Mouse (Mus musculus) lung, embryonic 14.5 days (tissue): ENCODE data around the gene Erf. TPM values are rescaled to one million over a fixed set of nuclear protein-coding genes. Genes with fewer than 3 reads are reported as not detected.
A peak's percentile ranks its signal among the peaks of the same experiment; 100 is the strongest.

Experiments used
- ATAC-seq: fragments of 200-750 bp; cut with Nextera tagmentation; 2 replicates; pipeline ENCODE4 v1.8.0; 2017; ENCODE audit warnings: mild to moderate bottlenecking, moderate TSS enrichment, moderate library complexity; ENCODE audit not compliant: insufficient read depth
- DNase-seq: peaks from one replicate; pipeline ENCODE4 v3.0.0-alpha.2; 2015
- H3K27ac ChIP-seq: fragments of 300-500 bp; sonication (generic); 2 replicates; pipeline ENCODE4 v1.5.1; 2014; ENCODE audit warnings: low read depth, mild to moderate bottlenecking, moderate library complexity
- H3K27me3 ChIP-seq: fragments of 300-500 bp; sonication (generic); 2 replicates; pipeline ENCODE4 v1.6.1; 2014; ENCODE audit warnings: low read length, control low read depth; ENCODE audit not compliant: insufficient read depth
- H3K36me3 ChIP-seq: fragments of 300-500 bp; sonication (generic); 2 replicates; pipeline ENCODE4 v1.6.1; 2014; ENCODE audit warnings: control low read depth; ENCODE audit not compliant: insufficient read depth
- H3K4me1 ChIP-seq: fragments of 300-500 bp; sonication (generic); 2 replicates; pipeline ENCODE4 v1.6.1; 2014; ENCODE audit warnings: antibody characterized with exemption, control low read depth; ENCODE audit not compliant: insufficient read depth
- H3K4me2 ChIP-seq: fragments of 300-500 bp; sonication (generic); 2 replicates; pipeline ENCODE4 v1.6.1; 2014; ENCODE audit warnings: mild to moderate bottlenecking
- H3K4me3 ChIP-seq: fragments of 300-500 bp; sonication (generic); 2 replicates; pipeline ENCODE4 v1.5.1; 2014; ENCODE audit warnings: low read depth, low read length
- H3K9ac ChIP-seq: fragments of 300-500 bp; sonication (generic); 2 replicates; pipeline ENCODE4 v1.6.1; 2014
- H3K9me3 ChIP-seq: fragments of 300-500 bp; sonication (generic); 2 replicates; pipeline ENCODE4 v1.6.1; 2016; ENCODE audit warnings: low read depth, low read length, control low read depth
- CTCF ChIP-seq: IDR thresholded peaks from 2 replicates; pipeline ENCODE4 v1.5.1; 2016; ENCODE audit warnings: antibody characterized with exemption, low read depth
- WGBS: fragments of 180-500 bp; shearing (Covaris S2); extraction: QIAGEN DNeasy Blood & Tissue Kit; methylation state at CpG from one replicate; pipeline ENCODE4 v1.1.7; 2014; 5-methylcytosine and 5-hydroxymethylcytosine counted together
- polyA plus RNA-seq: library from polyadenylated mRNA; unstranded; fragments of >200 nt; fragmentation: Nextera tagmentation; extraction: Ambion mirVana; gene quantifications from 2 replicates; pipeline ENCODE4 v1.2.1, GENCODE M21; 2014

Erf gene
- polyA plus RNA-seq, 1 experiment from 2014 or later = 26.6 TPM

GRCm38 (mm10) chr7:25237249-25238014 is 13.1 kb downstream of the Erf start, which contains the start of gene Gsk3a:
Gene Gsk3a, minus strand, starts transcription at chr7:25237851.
- H3K4me1 ChIP-seq = no peaks in the 10 kb centered on the region
- peak within 1 kb of the TSS; percentile 98 for H3K9ac ChIP-seq
- peak within 1 kb of the TSS; percentile 97 for H3K4me3 ChIP-seq
- peak; percentile 99 for DNase-seq
- under 1% methylated on average over 76 of the region's 76 CpGs for WGBS
- H3K36me3 ChIP-seq = peaks cover 39% of the 10 kb centered on the region
- H3K27me3 ChIP-seq = no peaks in the 10 kb centered on the region
- H3K4me2 ChIP-seq = peak within 1 kb of the TSS; percentile 84
- peak within 1 kb of the TSS; percentile 69 for H3K27ac ChIP-seq
- TF ChIP-seq CTCF = no peak
- no peaks in the 10 kb centered on the region for H3K9me3 ChIP-seq
- peak; percentile 85 for ATAC-seq

DNA sequence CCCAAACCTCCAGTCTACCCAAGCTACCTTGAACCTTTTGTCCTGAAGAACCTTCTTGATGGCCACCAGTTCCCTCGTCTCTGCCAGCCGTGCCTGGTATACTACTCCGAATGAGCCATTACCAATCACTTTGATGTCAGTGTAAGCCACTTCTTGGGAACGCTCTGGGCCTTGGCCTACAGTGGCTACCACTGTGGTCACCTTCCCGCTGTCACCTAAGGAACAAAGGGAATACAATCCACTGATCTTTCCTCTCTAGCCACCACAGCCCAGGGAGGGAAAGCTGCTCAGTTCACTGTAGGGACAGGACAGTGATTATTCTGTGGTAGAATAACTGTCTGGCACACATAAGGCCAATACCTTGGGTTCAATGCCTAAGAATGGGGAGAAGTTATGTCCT is 15.0 kb downstream of the Erf start:
- TF ChIP-seq CTCF = no peak
- no peak for DNase-seq
- H3K9ac ChIP-seq = peak overlapping the region; percentile 98

GRCm38 (mm10) chr7:25233061-25233460 is 17.5 kb downstream of the Erf start:
- H3K4me3 ChIP-seq = no peak overlapping the region
- no peak for TF ChIP-seq CTCF
- no peaks in the 10 kb centered on the region for H3K4me1 ChIP-seq
- H3K9me3 ChIP-seq = no peaks in the 10 kb centered on the region
- H3K36me3 ChIP-seq = peaks cover 75% of the 10 kb centered on the region
- WGBS = 77% methylated on average over 2 of the region's 2 CpGs
- H3K27me3 ChIP-seq = no peaks in the 10 kb centered on the region
- DNase-seq (no peak), ATAC-seq (no peak)
- no peak overlapping the region for H3K4me2 ChIP-seq
- H3K9ac ChIP-seq = no peak overlapping the region
- no peak overlapping the region for H3K27ac ChIP-seq

More for the DNA sequence above, 15.0 kb downstream of the Erf start:
- no peaks in the 10 kb centered on the region for H3K9me3 ChIP-seq
- H3K4me2 ChIP-seq = no peak overlapping the region
- no peak overlapping the region for H3K4me3 ChIP-seq
- WGBS = 86% methylated on average over 5 of the region's 5 CpGs
- peaks cover 51% of the 10 kb centered on the region for H3K36me3 ChIP-seq
- no peak for ATAC-seq
- no peak overlapping the region for H3K27ac ChIP-seq
- no peaks in the 10 kb centered on the region for H3K4me1 ChIP-seq
- no peaks in the 10 kb centered on the region for H3K27me3 ChIP-seq

- no peak overlapping the region for H3K27ac ChIP-seq
- WGBS = 52% methylated on average over 5 of the region's 5 CpGs
- no peak overlapping the region for H3K4me2 ChIP-seq
- no peak overlapping the region for H3K4me3 ChIP-seq
- no peaks in the 10 kb centered on the region for H3K9me3 ChIP-seq
- H3K27me3 ChIP-seq = no peaks in the 10 kb centered on the region
- TF ChIP-seq CTCF = peak; percentile 31; the same call in 1 of the 2 replicates
- DNase-seq (peak; percentile 11), ATAC-seq (no peak)
- no peaks in the 10 kb centered on the region for H3K4me1 ChIP-seq
- no peak overlapping the region for H3K9ac ChIP-seq
- peaks cover 84% of the 10 kb centered on the region for H3K36me3 ChIP-seq
Measured at GRCm38 (mm10) chr7:25232101-25232648, 18.4 kb downstream of the Erf start.

- TF ChIP-seq CTCF = no peak
- Histone ChIP-seq H3K4me3 (no peak overlapping the region), H3K9me3 (no peaks in the 10 kb centered on the region), H3K36me3 (peaks cover 98% of the 10 kb centered on the region), H3K9ac (no peak overlapping the region), H3K4me1 (no peaks in the 10 kb centered on the region), H3K27ac (no peak overlapping the region), H3K4me2 (no peak overlapping the region), H3K27me3 (no peaks in the 10 kb centered on the region)
- DNase-seq (no peak), ATAC-seq (no peak)
- 77% methylated on average over 9 of the region's 9 CpGs for WGBS
Measured at GRCm38 (mm10) chr7:25230690-25231285, 19.8 kb downstream of the Erf start.

- H3K4me2 ChIP-seq = no peak overlapping the region
- 91% methylated on average over 1 of the region's 1 CpGs for WGBS
Measured at GRCm38 (mm10) chr7:25227523-25228300, 22.8 kb downstream of the Erf start.

More at GRCm38 (mm10) chr7:25227523-25228300, 22.8 kb downstream of the Erf start:
- no peaks in the 10 kb centered on the region for H3K4me1 ChIP-seq
- ATAC-seq (no peak), DNase-seq (no peak)
- no peak for TF ChIP-seq CTCF
- H3K9ac ChIP-seq = no peak overlapping the region
- peaks cover 93% of the 10 kb centered on the region for H3K36me3 ChIP-seq
- H3K4me3 ChIP-seq = no peak overlapping the region
- H3K27me3 ChIP-seq = no peaks in the 10 kb centered on the region
- no peak overlapping the region for H3K27ac ChIP-seq
- H3K9me3 ChIP-seq = no peaks in the 10 kb centered on the region
